Mouse (Mus musculus) c-Kit-positive CD71-positive TER-119-negative erythroid progenitor cells, embryonic 14.5 days (primary cell): ENCODE measurements around the gene Thra.

ENCODE experiments used
- DNase-seq: peaks from one replicate; pipeline ENCODE4 v3.0.0-alpha.2; 2013; ENCODE audit warnings: low read depth

The Thra gene

GRCm38 (mm10) chr11:98765421-98766309, 25.2 kb downstream of the Thra start:
- no peak for DNase-seq

DNA sequence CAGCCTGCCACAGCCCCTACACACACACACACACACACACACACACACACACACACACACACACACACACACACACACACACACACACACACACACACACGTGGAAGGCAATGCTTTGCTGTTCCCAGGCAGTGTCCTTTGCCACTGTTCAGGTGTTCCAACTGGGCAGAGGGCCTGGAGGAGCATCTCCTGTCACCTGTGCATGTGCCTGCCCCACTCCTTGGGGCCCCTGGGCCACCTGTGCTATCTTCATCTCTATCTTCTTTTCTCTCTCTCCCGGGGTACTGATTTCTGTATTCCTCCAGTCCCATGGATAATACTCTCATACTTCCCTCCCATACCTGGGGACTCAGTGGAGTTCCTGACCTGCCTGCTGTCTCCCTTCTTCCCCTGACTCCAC, 25.9 kb downstream of the Thra start:
- no peak for DNase-seq

DNA sequence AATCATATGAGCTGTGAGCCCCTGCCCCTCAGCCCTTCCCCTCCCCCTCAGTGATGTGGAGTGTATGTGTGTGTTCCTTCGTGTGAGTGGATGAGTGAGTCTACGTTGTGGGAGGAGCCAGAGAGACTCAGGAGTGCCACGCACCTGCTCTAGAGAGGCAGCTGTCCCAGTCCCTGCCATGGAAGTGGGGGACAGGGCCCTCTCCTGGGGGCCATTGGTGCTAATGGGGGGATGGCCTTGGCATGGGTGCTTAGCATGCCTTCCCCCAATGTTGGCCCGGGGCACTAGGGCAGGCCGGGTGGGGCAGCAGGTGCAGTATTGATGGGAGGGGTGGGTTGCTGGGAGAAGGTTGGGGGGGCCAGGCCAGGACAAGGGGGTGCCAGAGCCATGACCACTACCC, 26.4 kb downstream of the Thra start:
- DNase-seq: no peak

DNA sequence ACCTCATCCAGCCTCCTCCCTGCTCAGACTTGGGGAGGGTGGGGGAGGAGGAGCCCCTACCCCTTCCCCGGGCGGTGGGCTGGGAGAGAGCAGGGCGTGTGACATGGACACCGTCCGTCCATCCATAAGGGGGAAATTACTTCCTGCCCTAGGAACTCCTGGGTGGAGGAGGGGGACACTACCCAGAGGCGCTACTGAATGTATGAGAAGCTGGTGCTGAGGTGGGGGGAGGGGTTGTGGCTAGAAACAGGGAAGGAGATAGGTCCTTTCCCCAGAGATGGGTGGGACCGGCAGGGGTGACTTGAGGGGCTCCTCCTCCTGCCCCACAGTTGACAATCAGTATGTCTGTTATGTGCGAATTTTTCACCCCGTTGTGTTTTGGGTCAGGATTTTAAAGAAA, 26.8 kb downstream of the Thra start:
- DNase-seq: peak; percentile 77

DNA sequence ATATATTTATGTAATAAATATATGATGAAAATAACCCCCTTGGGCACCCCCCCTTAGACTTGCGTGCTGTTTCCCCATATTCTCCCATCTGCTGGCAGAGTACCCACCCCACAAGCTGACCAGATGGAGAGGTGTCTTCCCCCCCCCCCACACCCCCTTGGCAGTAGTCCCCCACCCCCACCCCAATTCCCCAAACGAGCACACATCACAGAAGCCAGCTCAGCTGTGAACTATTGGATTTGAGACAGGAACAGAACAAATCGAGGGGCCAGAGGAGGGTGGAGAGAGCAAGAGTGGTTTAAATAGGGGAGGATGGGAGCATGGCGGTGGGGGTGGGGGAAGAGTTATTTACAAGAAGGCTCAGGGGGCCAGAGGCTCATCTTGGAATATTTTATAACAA, 27.3 kb downstream of the Thra start:
- no peak for DNase-seq

DNA sequence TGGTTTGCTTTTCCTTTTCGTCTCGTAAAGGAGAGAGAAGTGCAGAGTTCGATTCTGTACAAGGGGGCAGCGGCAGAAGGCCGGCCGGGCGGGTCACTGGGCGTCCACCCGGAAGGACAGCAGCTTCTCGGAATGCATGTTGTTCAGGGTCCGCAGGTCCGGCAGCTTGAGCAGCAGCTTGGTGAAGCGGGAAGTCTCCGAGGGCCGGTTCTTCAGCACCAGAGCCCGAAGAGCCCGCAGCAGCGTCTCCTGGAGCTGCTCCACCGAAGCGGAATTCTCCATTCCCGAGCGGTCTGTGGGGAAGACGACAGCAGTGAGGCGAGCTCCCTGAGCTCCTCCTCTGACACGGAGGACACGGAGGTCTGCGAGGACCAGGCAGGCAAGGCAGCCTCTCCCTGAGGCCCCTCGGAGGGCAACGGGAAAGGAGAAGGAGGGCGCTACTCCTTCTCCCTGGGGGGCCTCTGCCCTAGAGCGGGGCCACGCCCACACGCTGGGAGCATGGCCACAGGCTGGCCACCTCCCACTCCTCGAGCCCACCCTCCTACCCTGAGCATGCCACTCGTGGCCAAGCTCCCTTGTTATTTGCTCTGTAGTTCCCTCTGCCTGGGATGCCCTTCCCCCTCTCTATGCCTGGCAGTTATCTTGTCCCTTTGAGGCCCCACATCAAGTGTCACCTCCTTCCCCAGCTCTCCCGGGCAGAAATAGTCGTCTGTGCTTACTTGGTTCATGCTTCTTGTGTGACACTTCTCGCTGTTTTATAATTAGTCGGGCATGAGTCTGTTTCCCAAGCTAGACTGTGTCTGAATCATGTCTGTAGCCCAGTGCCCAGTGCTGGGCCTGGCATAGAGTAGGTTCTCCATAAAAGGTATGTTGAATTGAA, 27.9 kb downstream of the Thra start:
- DNase-seq: no peak

DNA sequence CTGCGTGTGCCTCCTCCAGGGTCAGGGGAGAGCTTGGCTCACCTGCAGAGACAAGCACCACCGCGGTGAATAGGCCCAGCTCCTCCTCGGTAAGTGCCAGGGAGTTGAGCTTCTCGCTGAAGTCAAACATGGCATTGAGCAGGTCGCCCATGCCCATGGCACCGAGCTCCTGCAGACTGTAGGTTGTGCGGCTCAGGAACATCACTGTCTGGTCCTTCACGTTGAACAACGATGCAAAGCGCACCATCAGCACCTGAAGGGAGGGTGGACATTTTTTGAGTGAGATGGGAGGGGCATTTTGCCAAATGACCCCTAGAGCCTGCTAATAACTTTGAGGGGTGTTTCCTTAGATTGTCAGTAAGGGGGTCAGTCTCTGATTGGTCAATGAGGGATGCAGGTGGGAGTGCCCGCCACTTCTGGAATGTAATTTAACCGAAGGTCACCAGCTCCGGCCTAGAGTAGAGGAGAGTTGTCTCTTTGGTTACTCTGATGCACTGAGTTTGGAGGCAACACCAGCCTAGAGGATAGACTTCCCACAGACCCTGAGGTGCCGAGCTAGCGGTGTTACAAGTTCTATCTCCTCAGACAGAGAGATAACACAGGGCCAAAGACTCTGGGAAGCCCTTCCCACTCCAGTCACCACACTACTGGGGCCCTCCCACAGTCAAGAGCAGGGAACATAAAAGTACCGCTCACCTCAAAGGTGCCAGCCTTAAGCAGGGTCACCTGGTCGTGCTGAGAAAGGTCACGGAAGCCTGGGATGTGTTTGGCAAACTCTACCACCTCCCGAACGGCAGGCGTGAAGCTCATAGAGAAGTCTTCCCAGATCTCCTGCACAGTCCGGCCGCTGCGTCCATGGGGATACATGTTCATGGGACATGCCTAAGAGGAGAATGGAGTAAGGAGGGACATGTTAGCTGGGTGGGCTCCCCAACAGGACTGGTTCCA, 28.8 kb downstream of the Thra start:
- no peak for DNase-seq

DNA sequence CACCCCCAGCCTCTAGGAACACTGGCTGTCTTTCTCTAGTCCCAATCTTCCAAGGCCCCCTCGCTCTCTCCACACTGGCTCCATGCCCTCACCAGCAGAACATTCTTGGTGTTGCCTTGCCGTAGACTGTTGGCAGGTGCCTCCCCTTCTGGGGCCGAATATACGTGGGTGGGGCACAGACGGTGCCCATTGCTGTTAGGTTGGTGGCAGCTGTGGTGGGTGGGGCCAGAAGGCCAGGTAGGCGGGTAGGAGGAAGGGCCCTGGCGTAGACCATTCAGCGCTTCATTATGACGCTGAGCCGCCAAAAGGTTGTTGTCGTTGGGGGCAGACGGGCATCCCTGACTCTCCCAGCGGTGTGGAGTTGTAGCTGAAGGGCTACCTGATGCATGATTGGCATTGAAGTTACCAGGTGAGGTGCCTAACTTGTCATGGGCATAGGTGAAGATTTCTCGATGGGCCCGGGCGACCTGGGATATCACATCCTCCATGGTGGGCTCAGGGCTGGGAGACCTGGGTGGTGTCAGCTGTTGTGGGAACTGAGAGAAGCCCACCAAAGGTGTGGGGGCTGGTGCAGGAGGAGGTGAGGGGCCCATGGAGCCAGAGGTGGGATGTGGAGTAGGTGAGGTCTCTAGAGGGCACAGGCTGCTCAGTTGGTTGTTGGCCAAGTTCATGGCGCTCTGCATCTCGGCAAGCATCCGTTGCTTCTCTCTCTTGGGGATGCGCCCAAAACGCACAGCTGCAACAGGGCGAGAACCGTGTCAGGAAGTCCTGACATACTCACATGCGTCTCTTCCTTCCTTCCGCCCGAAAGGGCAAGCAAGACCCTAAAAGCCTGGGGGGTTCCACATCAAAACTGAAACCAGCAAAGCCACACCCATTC, 29.9 kb downstream of the Thra start:
- DNase-seq: no peak

- DNase-seq: no peak
These were observed 30.7 kb downstream of the Thra start for GRCm38 (mm10) chr11:98771131-98771530.

DNA sequence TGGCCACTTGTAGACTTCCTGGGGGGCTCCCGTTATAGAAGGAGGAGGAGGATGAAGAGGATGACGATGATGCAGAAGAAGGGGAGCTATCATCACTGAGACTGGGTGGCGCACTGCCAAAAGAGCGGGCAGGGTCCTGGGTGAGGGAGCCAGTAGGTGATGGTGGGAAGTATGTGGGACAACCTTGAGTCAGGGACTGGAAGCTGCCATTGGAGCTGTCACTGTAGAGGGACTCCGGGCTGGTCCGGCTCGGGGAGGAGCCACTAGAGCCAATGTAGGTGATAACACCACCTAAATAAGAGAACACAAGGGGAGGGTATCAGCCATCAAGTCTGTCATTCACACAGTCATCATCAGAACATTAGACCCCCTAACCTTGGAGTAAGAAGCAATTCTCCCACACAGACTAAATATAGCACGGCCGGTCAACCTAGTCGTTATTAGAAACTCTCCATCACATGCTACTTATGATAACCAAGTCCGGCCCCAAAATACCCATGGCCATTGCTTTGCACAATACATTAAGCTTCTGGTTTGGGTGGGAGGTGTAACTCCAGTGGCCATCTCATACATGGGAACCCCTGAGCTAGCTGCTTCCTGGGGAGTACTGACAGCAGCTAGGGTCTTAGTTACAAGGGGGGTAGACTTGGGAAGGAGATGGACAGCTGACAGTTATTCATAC, 31.5 kb downstream of the Thra start:
- DNase-seq: no peak

DNA sequence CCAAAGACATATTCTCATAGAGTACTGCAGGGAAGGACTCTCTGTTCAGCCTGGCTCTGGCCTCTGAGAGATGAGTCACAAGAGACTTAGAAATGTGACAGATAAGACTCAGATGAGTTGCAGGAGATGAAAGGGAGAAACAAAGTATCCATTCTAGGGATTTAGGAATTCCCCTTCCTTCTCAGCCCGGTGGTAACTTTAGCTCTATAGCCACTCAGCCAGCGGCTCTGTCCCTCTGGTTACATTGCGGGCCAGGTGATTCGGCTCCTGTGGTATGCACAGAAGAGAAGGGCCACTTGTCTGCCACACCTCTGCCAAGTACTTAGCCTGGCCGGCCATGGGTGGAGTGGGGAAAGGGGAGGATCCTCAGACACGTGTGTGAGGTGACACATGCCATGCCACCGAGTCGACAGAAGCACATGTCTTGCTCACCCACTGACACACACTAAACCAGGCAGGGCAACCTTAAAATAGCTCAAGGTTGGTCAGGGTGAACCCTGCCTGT, 32.3 kb downstream of the Thra start:
- DNase-seq: no peak

DNA sequence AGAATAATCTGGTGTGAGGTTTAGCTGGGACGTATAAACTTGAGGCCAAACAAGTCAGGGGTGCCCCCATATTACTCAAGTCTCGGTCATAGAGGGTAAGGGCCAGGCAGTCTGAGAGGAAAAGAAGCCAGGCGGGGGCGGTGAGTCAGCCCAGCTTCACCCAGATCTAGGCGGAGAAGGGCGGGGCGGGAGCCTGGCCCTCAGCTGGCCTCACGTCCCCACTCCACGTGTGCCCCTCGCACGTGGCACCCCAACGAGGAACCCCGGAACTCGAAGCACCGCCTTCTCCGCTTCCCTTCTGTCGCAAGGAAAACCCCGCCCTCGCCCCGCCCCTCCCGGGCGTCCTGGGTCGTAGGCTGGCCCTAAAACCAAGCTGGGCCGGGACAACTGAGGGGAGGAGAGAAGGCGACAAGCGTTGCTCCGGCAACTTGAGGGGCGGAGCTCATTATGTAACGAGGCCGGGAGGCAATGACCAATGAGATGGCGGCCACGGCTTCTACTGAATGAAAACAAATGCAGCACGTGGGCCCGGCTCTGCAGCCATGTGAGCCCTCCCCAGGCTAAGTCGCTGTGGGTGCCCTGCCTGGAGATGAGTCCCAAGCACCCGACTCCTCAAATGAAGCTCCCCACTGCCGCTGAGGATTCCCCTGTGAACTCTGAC, 33.3 kb downstream of the Thra start:
- DNase-seq: peak; percentile 99

DNA sequence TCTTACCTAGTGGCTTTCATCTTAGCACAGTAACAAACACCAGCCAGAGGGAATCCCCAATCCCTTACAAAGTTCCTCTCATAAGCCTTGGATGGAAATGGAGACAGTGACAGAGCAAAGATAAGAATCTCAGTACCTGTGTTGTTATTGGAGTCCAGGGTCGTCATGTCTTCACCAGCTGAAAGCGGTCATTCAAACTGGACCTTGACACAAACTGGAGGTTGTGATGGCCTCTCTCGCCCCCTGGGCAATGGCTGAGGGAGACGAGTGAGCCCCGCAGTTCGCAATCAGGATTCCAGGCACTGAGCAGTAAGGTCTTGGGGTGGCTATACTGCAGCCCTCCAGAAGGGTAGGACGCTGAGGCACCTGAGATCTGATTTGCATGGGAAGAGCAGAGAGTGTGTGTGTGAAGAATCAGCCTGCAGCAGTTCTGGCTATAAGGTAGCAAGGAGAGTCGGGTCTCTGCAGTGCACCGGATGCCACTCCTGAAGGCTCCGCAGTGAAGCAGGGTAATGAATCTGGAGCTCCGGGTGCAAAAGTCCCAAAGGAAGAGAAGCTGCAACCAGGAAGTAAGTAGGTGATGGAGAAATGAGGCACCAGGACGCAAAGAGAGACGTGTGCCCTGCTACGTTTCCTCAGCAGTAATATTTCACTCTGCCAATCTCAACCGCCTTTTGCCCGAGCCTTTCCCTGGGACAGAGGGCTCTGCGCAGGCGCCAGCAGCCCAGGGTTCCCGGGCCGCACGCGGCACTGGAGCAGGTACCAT, 34.3 kb downstream of the Thra start, which contains the start of gene Nr1d1:
Gene Nr1d1, minus strand, starts transcription at position 752 of the 766 bp plus-strand sequence.
- DNase-seq: no peak

DNA sequence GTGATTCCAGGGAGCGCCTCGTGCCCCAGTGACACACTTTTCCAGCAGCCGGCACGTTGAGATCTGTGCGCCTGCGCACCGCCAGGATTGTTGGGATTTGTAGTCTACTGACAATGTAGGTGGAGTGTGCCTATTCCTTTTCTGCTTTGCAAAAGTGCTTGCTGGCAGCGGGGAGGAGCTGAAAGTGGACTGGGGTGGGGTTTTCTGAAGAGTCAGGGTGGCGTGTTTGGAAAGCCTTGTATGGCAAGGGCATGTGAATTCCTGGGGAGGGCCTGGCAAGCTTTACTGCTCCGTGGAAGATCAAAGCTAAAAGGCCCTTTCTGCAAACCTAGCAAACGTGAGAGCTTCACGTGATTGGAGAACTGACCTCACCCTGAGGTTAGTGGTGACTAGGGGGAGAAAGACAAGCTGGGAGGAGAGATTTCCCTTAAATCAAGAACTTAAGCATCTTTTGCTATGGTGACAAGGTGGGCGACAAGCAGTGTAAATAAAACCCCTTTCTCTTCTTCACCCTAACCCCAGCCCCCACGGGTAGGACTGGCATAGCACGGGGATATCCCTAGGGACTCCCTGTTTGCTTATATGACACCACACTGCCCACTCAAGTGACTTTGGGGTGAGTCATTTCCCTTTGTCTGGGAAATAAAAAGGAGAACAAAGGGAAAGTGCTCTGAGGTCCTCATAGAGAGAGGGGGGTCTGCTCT, 35.1 kb downstream of the Thra start:
- DNase-seq: peak; percentile 88

DNA sequence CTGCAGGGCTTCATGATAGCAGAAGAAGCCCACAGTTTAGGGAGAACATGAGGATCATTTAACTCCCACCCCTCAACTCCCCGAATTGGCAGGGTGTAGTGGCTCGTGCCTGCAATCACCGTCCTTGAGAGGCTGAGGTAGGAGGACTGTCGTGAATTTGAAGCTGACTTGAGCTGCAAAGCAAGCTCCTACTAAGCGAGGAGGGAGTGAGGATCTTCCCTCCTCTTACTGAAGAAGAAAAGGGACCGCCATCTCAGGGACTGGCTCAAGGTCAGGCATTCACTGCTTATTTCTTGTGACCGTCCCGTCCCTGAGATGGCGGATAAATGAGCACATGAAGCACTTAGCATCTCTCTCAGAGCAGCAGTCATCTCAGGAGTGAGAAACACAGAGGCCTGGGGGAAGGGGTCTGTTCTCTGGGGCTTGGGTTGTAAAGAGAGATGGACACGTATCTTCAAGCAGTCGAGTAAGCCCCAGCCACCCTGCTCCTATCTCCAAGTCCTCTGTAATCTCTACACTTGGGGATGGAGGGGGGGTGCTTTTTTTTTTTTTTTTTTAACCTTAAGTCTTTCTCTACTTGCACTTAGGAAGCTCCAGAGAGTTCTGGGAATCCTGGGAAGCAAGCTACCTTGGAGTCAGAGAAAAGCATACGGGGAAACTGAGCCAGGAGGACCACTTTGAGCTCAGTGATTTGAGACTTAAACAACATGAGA, 35.8 kb downstream of the Thra start:
- no peak for DNase-seq

DNA sequence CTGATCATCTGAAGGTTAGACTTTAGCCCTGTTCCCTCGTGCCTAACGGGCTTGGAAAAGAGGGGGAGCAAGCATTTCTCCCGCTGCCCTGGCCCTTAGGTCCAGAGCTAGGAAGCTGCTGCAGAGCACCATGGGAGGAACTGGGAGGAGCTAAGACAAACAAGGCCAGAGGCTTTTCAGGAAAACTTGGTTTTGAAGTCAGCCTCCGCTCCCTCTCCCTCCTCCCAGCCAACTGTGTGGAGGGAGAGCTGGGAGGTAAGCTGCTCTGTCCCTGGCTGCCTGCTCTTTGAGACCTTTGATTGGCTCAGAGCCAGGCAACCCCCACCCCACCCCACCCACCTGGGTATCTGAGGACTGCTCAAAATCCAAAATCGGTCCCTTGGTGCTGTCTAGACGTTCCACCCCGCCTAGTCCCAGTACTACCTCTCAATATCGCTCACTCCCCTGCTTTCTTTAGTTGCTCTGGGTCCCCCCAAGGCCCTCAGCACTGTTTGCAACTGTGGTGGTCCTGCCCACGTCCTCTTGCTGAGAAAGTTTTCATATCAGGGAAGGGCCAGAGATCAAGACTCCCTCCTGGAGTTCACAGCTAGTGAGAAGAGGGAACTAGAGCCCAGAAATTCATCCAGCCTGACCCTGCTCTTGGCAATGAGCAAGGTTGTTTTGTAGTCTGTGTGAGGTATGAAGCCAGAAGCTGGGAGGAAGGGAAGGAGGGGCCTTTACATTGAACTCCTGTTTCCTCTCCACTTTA, 36.6 kb downstream of the Thra start:
- no peak for DNase-seq

GRCm38 (mm10) chr11:98777888-98778287, 37.5 kb downstream of the Thra start:
- DNase-seq: no peak
